Mouse (Mus musculus) layer of hippocampus, postnatal 25 days (tissue): ENCODE results near the gene Fat2. TPM values are rescaled to one million over a fixed set of nuclear protein-coding genes. Genes with fewer than 3 reads are reported as not detected.
A peak's percentile ranks its signal among the peaks of the same experiment; 100 is the strongest.

ENCODE experiments used
- DNase-seq, 2 experiments: peaks; one replicate each; pipeline ENCODE4 v3.0.0; 2022; ENCODE audit warnings: mixed read lengths in 2 of 2, low spot score in 1 of 2; ENCODE audit errors: extremely low spot score in 1 of 2
- total RNA-seq, 2 experiments: library from RNA; stranded (reverse); gene quantifications; 2 replicates each; pipeline ENCODE4 v1.2.3; 2021

The Fat2 gene
- total RNA-seq, 2 experiments from 2014 or later: 0.44 to 0.63 TPM

DNA sequence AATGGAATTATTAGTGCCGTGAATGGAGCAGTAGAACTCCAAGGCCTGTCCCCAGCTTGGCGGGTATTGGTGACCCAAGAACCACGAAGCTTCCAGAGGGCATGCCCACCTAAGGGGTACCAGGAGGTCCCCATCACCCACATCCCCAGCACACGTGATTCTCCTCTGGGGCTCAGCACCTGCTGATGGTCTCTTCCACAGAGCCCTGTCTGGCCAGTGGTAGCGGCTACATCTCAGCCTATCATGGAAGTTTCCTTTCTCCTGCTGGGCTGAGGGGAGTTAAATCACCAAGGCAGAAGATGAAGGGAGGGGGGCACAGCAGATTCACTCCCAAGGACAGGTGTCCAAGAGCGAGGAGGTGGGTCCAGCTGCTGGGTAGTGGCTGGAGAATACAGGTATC lies 2.3 kb downstream of the Fat2 start:
- DNase-seq: no peak

DNA sequence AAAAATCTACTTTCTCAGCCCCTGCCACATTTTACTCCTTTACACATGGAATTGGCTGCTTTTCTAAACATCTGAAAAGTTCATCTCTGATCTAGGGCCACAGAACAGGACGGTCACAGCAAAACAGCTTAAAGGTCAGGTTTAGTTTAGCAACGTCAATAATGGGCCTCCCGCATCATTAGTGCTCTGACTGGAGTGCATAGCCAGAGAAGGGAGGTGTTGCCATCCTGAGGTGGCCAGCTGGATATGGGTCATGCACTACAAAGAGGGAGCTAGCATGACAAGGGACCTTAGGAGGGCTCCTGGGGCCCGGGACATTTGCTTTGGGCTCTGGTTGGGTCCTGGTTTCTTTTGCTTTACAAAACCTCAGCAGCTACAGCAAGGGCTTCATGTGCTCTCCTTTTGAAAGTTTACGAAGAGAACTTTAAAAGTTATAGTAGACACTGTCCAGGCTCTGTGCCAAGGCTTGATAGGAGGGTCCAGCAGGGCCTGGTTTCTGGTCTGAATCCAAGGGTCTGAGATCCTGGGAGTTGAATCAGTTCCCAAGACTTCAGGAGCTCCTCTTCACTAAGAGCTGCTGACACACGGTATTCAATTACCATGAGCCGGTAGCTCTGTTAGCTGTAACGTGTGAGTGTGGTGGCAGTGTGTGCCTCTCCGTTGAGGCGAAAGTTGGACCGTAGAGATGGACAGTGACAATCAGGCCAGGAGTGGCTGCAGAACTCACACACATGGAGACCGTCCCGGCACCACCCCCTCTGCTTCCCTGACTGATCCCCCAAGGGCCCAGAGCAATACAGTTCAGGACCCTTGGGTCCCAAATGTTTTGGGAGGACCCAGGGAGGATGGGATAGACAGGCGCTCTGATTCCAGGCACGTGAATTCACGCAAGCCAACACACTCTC lies 6.2 kb downstream of the Fat2 start:
- DNase-seq: no peak

DNA sequence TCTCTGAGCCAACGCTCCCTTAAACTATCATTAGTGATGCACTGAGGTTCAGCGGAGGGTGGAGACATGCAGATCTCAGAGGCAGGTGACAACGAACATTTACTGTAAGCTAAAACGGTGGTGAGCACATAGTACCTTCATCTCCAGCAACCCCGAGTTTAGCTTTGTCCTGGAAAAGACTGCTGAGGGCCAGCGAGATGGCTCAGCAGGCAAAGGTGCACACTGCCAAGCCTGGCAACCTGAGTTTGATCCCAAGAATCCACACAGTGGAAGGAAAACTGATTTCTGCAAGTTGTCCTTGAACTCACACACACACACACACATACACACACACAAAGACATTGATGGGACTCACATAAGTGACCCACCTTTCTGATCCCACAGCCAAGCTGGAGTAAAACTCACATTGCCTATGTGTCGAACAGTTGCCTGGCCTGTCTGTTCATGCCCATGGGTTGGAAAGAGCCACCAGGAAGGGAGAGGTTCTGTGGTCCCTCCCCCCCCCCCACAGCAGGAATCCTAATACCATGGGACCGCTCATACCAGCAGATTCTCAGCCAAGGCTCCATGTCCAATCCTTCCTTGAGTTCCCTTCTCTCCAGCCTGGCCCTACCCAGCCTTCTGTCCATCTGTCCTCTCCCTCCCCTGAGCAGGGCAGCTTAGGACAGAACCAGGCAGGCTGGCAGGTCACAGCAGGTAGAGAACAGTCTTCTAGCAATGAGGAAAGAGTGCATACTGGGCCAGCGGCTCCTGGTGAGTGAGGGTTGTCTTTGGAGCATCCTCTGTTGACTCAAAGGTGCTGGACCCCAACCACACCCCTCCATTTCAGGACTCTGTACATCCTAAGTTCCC lies 8.6 kb downstream of the Fat2 start:
- DNase-seq: no peak

DNA sequence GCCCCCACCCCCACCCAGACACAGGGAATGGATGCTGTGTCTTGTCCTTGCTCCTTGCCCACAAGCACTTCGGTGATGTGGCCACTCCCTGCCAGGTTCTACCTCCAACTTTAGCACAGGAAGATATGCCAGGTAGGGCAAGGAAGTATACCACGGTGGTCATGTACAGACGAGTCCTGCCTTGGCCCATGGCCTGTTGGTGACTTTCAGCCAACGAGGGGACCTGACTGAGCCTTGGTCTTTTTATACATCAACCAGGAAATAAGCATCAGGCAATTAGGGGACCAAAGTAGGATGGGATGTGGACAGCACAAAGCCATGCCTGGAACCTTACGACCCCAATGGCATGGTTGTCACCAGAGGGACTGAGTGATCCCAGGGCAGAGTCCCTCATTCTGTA lies 9.3 kb downstream of the Fat2 start:
- DNase-seq: no peak

DNA sequence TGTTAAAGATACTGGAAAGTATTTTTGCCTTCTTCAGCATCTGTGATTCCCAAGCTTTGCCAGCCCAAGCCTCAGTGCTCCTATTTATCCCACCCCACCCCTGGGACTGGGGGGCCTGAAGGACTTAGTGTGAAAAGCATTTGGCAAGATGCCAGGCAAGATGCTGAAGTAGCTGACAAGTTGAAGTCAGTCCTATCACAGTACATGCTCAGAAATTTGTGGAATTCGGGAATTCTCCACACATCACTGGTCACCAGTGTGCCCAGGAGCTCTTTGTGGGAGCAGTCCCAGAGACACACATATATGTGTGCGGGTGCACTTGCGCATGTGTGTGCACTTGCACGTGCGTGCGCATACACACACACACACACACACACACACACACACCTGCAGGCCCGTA lies 10.2 kb downstream of the Fat2 start:
- DNase-seq: no peak

DNA sequence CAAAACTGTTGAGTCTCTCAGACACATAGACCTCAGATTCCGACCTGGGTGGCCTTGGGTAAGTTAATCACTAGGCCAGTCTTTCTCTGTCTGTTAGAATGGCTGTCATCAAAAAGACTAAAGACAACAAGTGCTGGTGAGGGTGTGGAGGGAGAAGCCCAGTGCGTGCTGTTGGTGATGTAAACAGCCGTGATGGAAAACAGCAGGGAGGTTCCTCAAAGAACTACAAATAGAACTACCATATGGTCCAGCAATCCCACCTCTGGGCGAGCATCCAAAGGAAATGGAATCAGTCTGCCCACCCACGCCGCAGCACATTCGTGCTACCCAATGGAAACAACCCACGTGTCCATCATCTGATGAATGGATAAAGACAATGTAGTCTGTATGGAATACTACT lies 12.5 kb downstream of the Fat2 start:
- peak; percentile 40 to 62 for DNase-seq

DNA sequence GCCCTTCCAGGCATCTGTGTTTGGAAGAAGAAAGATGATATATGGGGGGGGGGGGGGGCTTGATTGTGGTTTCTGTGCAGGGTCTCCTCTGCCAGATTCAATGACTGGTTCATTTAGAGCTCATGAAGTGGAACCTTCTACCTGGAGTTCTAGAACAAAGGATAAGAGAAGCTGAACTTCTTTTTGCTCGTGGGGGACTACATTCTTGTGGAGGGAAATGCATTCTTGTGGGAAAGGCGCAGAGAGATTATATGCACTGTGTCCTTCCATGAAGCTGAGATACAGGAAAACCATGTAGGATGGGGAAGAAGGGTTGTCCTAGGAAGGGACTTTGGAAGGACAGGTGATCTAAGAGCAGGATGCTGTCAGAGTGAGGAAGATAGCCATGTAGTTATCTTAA lies 15.4 kb downstream of the Fat2 start:
- DNase-seq: no peak

DNA sequence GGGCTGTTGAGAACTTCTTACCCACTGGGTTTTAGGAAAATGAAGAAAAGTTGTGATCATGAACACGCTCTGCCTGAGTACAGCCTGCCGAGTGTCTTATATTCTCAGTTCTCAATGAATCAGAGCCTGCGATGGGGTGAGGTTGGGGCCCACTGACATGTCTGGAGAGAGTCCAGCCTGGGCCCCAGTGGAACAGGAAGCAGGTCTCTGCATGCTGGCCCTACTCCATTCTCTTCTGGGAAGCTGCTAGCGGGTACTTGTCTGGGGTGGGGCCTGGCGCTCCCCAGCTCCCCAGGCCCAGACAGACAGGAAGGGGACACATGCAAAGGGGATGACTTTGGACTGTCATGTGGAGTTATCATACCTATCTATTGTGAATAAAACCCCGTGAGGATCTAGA lies 20.4 kb downstream of the Fat2 start:
- DNase-seq: no peak

DNA sequence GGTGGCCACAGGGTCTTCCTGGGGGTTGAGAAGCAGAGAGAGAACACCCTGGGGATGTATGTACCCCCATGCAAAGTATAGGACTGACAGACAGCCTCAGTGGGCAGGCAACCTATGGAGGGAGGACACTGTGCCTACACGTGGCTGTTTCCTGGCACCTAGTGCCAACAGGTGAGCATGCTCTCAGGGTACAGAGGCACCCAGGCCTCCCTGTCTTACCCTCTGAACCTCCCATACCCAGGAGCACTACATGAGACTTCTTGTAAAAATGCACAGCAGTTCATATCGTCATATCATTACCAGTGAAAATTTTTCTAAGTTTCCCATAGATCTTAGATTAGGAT lies 21.7 kb downstream of the Fat2 start:
- DNase-seq: no peak

DNA sequence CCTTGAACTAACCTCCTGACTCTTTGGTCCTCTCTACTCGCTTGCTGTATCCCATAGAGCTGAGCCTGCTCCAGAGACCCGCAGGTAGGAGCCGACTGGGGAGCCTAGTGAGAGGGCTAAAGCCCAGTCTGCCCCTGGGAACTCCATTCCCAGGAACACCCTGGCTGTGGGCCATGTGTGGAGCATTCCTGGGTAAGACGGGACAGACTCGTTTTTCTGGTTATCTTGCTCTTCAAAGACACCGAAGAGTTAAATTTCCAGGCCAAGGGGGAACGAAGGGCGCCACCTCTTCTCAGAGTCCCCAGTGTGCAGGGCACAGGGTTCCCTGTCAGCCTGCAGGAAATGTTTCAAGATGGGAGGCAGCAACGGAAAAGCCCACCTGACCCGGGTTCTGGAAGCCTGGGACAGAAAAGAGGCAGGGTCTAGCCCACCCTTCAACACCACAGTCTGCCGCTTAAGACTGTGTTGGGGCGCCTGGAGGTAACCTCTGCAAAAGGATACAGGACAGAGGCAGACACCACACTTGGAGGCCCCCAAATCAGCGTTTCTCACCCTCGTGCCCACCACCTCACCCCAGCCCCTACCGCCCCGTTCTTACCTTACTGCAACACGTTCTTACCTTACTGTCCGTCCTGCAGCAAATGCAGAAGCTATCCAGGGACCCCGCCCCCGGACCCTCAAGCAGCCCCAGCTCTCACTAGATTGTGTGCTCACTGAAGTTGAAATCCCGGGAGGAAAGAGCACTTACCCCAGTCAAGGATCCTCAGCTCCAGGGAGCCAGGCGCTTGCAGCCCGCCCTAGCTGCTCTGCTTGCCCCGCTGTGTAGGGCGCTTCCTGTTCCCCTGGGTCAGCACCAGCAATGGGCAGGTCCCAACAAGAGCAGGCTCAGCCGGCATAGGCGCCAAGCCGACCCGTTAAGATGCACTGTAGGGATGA lies 22.3 kb downstream of the Fat2 start:
- no peak for DNase-seq

DNA sequence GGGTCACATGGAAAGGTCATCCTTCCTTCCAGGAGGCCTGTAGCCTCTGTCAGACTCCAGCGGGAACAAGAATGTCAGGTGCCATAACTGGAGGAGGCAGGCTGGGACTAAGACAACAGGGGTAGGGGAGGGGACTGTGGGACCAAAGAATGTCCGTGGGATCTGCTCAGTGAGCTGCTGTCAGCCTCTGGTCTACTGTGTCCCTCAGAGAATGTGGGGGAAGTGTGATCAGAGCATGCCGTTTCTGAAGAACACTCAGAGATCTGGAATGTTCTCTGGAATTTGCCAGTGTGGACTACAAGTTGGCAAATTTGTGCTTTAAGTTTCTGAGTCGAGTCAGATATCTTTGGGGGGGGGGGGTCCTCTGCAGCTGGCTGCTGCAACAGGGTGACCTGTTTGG lies 34.0 kb downstream of the Fat2 start:
- DNase-seq: no peak

DNA sequence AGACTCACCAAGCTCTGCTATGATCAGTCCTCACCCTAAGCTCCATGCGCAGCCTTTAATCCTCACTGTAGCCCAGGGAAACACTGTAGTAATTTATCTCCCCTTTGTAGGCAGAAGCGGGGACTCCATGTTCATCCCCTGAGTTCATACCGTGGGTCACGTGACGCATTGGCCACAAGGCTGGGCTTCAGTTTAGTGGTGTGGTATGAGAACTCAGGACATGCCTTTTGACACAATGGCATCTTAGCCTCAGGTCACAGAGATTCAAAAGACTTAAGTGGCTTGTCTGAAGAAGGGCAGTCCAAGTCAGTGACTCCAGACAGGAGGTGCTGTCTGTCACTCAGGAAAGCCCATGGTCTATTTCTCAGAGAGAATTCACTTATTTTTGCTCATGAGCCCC lies 43.2 kb downstream of the Fat2 start:
- no peak for DNase-seq

DNA sequence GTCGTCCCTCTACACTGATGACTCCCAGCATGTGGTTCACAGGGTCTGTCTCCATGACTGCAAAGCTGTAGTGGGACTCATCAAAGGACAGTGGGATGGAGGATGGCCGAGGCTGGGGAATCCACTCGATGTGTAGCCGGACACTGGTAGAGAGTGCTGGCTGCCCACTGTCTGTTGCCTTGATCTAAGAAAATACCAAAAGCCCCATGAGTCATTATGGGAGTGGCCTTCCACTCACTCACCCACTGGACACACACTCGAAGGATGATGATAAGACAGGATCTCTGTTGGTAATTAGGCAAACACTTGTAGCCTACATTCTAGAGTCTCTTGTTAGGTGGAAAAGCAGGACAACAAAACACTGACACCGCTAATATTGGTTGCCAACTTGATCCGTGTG lies 44.5 kb downstream of the Fat2 start:
- no peak for DNase-seq

DNA sequence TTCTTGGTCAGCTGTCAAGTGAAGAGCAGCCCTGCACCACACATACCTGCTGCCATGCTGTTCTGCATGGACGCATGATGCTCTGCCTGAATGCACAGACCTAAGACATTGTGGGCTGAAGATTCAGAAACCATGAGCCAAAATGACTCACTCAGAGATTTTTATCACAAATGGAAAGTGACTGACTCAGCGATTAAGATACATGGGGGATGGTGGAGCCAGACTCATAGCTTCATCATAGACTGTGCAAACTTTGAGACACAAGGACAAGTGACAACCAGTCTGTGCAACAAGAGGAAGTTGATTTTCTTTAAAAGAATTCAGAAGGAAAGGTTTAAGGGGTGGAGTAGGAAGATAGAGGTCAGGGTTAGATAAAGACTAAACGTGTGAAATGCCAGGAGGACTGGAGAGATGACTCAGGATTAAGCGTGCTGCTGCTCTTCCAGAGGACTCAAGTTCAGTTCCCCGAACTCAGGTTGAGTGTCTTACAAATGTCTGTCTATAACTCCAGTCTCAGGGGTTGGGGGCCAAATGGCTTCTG lies 46.4 kb downstream of the Fat2 start:
- DNase-seq: no peak

DNA sequence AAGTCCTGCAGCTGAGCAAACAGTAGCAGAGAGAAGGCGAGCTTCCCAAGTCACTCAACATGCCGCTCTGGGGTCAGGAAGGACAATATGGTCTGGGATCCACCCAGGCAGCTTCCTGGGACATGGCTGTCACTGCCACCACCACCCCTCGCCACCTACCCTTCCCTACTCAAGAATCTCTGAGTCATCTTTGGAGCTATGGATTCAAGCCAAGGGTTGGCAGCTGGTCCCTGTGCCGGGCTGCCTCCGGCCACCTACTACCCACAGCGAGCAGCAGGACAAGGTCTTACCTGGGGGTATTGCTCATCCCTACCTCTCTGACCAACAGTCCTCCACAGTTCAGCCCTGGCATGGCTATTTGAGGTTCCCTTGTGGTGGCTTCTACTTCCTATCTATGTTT lies 61.6 kb downstream of the Fat2 start:
- no peak for DNase-seq

DNA sequence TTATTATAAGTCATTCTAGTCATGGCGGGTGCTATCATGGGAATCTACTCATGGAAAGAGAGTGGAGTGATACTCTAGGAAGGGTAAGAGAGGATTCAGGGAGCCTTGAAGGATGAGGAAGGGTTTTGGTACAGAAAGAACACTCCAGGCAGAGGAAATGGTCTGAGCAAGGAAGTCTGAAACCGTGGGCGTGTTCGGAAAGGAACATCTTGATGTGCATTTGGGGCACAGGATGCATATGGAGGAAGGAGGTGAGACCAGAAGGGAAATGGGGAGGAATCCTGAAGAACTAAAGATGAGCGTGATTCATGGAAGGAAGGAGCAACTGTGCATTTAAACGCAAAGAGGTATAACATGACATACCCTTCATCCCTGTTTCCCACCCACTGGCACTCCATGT lies 67.8 kb downstream of the Fat2 start:
- DNase-seq: no peak

DNA sequence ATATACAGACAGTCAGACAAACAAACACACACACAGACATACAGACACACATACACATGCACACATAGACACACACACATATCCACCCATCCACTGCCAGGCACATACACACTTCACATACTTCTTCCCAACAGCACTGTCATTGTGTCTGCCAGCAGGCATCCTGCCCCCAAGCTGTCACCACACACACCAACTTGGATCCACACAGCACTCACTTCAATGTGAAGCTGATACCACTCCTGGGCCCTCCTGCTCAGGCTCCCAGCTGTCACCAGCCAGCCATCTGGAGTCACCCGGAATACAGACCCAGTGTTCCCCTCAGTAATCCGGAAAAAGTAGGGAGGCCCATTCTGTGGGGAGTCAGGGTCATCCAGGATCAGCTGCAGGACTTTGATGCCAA lies 70.7 kb downstream of the Fat2 start:
- DNase-seq: no peak

DNA sequence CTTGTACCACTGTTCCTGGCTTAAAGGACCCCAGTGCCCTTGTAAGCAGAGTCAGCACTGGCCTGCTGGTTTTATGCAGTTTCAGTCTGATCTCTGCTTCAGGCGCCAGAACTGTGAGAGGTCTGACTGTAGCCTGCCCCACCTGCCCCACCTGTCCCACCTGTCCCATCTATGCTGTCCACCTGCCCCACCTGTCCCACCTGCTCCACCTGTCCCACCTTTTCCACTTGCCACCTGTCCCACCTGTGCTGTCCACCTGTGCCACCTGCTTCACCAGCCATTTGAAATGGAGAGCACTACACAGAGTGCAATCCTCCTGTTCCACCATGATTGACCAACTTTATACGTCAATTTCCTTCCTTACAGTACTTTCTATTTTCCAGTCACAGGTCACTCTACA lies 72.0 kb downstream of the Fat2 start:
- DNase-seq: no peak

DNA sequence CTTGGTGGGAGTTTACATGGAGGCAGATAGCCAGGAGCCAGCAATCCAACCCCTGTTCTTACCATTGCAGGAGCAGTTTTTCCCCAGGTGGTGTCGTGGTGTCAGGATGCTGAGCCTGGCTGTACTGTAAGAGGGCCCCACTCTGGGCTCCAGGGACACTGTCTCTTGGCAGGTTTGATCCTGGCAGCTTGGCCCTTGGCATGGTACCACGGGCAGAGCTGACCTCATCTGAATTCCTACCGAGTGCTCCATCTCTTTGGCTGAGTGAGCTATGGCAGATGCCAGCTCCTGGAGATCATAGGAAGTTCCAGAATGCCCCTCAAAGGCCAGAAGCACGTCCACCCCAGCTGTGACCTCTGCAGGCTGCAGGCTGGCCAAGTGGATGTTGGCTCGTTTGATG lies 74.4 kb downstream of the Fat2 start:
- no peak for DNase-seq

DNA sequence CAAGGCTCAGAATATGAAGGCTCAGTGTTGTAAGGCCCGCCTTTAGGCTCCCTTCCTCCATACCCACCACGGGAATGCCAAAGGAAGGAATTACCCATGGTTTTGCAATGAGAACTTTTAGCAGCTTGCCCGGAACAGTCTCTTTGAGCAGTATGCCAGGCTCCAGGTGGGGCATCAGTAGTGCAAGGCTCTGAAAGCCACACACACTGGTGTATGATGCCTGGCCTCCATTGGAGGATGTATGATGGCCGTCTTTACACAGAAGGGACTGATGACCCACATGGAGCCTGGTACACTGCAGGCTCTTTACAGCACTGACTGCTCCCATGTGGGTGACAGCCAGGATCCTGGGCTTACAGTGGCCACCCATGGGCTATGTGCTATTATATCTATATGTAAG lies 75.3 kb downstream of the Fat2 start:
- DNase-seq: no peak

DNA sequence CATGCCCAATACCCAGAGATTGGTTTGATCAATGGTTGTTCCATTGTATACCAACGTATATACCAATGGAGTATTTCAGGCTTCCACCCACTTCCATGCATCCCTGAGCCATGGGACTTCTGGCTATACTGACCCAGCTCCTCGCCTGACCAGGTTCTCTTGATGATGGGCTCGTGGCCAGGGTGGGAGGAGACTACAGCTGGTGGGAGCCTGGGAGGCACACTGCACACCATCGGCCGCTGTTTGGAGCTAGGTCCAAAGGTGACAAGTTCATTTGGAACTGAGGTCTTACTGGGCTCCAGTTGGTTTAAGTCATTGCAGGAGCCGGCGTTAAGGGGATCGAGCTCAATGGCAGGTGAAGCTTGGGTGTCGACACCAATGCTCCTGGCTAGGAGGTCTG lies 83.0 kb downstream of the Fat2 start:
- DNase-seq: no peak
